Mouse (Mus musculus): ENCODE measurements around the gene Ston1. TPM values are rescaled to one million over a fixed set of nuclear protein-coding genes. Genes with fewer than 3 reads are reported as not detected.

The Ston1 gene
- total RNA-seq, 2 experiments from 2014 or later, result 10.1 to 12.7 TPM

- no peak for DNase-seq (ENCODE audit: low spot score in 2 of 2)
These were observed 73.3 kb downstream of the Ston1 start for GRCm38 (mm10) chr17:88670800-88671199.

- DNase-seq (ENCODE audit: low spot score in 2 of 2), result no peak
These were observed 78.1 kb downstream of the Ston1 start for GRCm38 (mm10) chr17:88675310-88676309.

GRCm38 (mm10) chr17:88688226-88688625, 90.7 kb downstream of the Ston1 start:
- DNase-seq (ENCODE audit: low spot score in 2 of 2), result no peak

GRCm38 (mm10) chr17:88696656-88697333, 99.3 kb downstream of the Ston1 start:
- peak in 1 of 2 experiments; percentile 14 for DNase-seq (ENCODE audit: low spot score in 2 of 2)

GRCm38 (mm10) chr17:88700901-88701300, 103.4 kb downstream of the Ston1 start:
- DNase-seq (ENCODE audit: low spot score in 2 of 2), result no peak

- DNase-seq (ENCODE audit: low spot score in 2 of 2), result no peak
These were observed 104.9 kb downstream of the Ston1 start for GRCm38 (mm10) chr17:88702345-88702744.

GRCm38 (mm10) chr17:88703112-88703511, 105.6 kb downstream of the Ston1 start:
- DNase-seq (ENCODE audit: low spot score in 2 of 2), result no peak

- no peak for DNase-seq (ENCODE audit: low spot score in 2 of 2)
These were observed 108.8 kb downstream of the Ston1 start for GRCm38 (mm10) chr17:88706231-88706649.

Other genes with a start within 250 kb of the Ston1 start
- 10 to 100 TPM; 15.6 to 17.4 TPM for gene Foxn2, start 157.0 kb upstream of the Ston1 start, total RNA-seq (2021)
- gene Ppp1r21, start 67.6 kb upstream of the Ston1 start, total RNA-seq (2021), result 10 to 100 TPM; 71.4 to 72.7 TPM
- gene Gtf2a1l, start 71.0 kb downstream of the Ston1 start, total RNA-seq (2021), result under 1 TPM in 1 of 2 experiments, not detected in 1; 0.75 TPM
- under 1 TPM; 0.45 to 0.46 TPM for gene Lhcgr, start 194.3 kb downstream of the Ston1 start, total RNA-seq (2021)